Mouse (Mus musculus): ENCODE measurements around the gene Abhd13. TPM values are rescaled to one million over a fixed set of nuclear protein-coding genes. Genes with fewer than 3 reads are reported as not detected.

The Abhd13 gene
- total and polyA plus RNA-seq, 3 experiments: 8.6 to 20.3 (median 13.0) TPM

GRCm38 (mm10) chr8:10017231-10017630 lies 39.7 kb downstream of the Abhd13 start:
- no peaks in the 10 kb centered on the region for H3K9me3 ChIP-seq (replicated peaks; ENCODE audit: low read length)
- dilution Hi-C loops (cut with MboI; ENCODE audit: extremely low pct_ligation_motif_present, extremely low pct_unique_long_range_greater_than_20kb, low sequenced_read_pairs) (no loop called here), in situ Hi-C loops (cut with MboI; ENCODE audit: low pct_ligation_motif_present, low pct_unique_long_range_greater_than_20kb, low sequenced_read_pairs) (no loop called here)
- TF ChIP-seq ZC3H11A (IDR thresholded peaks at IDR 0.05; ENCODE audit: low read depth, low read length) (no peak), NRF1 (IDR thresholded peaks at IDR 0.05; ENCODE audit: low read depth, low read length) (no peak), JUND (conservative IDR thresholded peaks at IDR 0.05; ENCODE audit: low read depth, low read length) (no peak), MAZ (IDR thresholded peaks at IDR 0.05; ENCODE audit: low read depth, low read length) (no peak)
- no peak overlapping the region for H3K4me2 ChIP-seq (ENCODE audit: insufficient read depth, low read depth, poor library complexity, severe bottlenecking)
- no peaks in the 10 kb centered on the region for H3K36me3 ChIP-seq (replicated peaks in 1 of 2; ENCODE audit: control insufficient read depth in 1 of 2, insufficient read depth in 1 of 2, low read length in 1 of 2)
- no peak overlapping the region for H3K4me3 ChIP-seq (replicated peaks in 1 of 3; ENCODE audit: low read depth in 2 of 3, low read length in 2 of 3, poor library complexity in 1 of 3)
- H3K79me2 ChIP-seq (replicated peaks; ENCODE audit: control insufficient read depth, extremely low read depth, insufficient read depth, poor library complexity, severe bottlenecking): no peaks in the 10 kb centered on the region
- H3K27me3 ChIP-seq (replicated peaks): no peaks in the 10 kb centered on the region
- DNase-seq (ENCODE audit: extremely low read depth): no peak
- H3K27ac ChIP-seq (ENCODE audit: insufficient read depth, low read depth): no peak overlapping the region
- no peak overlapping the region for H3K9ac ChIP-seq (ENCODE audit: insufficient read depth, low read depth)
- H3K4me1 ChIP-seq (ENCODE audit: control insufficient read depth in 1 of 2, insufficient read depth in 2 of 2): no peaks in the 10 kb centered on the region

- H3K27me3 ChIP-seq (replicated peaks): no peaks in the 10 kb centered on the region
- H3K9ac ChIP-seq (ENCODE audit: insufficient read depth, low read depth): no peak overlapping the region
- dilution Hi-C loops (cut with MboI; ENCODE audit: extremely low pct_ligation_motif_present, extremely low pct_unique_long_range_greater_than_20kb, low sequenced_read_pairs): no loop called here
- H3K4me1 ChIP-seq (ENCODE audit: control insufficient read depth in 1 of 2, insufficient read depth in 2 of 2): peaks cover 9 to 37% of the 10 kb centered on the region in 2 experiments
- no peaks in the 10 kb centered on the region for H3K9me3 ChIP-seq (replicated peaks; ENCODE audit: low read length)
- no peak overlapping the region for H3K4me3 ChIP-seq (replicated peaks in 1 of 3; ENCODE audit: low read depth in 2 of 3, low read length in 2 of 3, poor library complexity in 1 of 3)
- DNase-seq (ENCODE audit: extremely low read depth): no peak
- H3K4me2 ChIP-seq (ENCODE audit: insufficient read depth, low read depth, poor library complexity, severe bottlenecking): no peak overlapping the region
- in situ Hi-C loops (cut with MboI; ENCODE audit: low pct_ligation_motif_present, low pct_unique_long_range_greater_than_20kb, low sequenced_read_pairs): loop anchor here (25.0 kb wide), 1 partner anchor 382 kb away; no protein-coding TSS in a partner anchor
- H3K27ac ChIP-seq (ENCODE audit: insufficient read depth, low read depth): no peak overlapping the region
- TF ChIP-seq BHLHE40 (IDR thresholded peaks at IDR 0.05; ENCODE audit: low read depth, low read length) (no peak), ZC3H11A (IDR thresholded peaks at IDR 0.05; ENCODE audit: low read depth, low read length) (no peak), TCF12 (IDR thresholded peaks at IDR 0.05; ENCODE audit: low read depth, low read length) (no peak)
- no peaks in the 10 kb centered on the region for H3K79me2 ChIP-seq (replicated peaks; ENCODE audit: control insufficient read depth, extremely low read depth, insufficient read depth, poor library complexity, severe bottlenecking)
- H3K36me3 ChIP-seq (replicated peaks in 1 of 2; ENCODE audit: control insufficient read depth in 1 of 2, insufficient read depth in 1 of 2, low read length in 1 of 2): no peaks in the 10 kb centered on the region
These were observed 53.0 kb downstream of the Abhd13 start for GRCm38 (mm10) chr8:10030320-10031060.

GRCm38 (mm10) chr8:10031177-10031576 lies 53.7 kb downstream of the Abhd13 start:
- DNase-seq (ENCODE audit: extremely low read depth): no peak
- Histone ChIP-seq H3K79me2 (replicated peaks; ENCODE audit: control insufficient read depth, extremely low read depth, insufficient read depth, poor library complexity, severe bottlenecking) (no peaks in the 10 kb centered on the region), H3K9me3 (replicated peaks; ENCODE audit: low read length) (no peaks in the 10 kb centered on the region), H3K27me3 (replicated peaks) (no peaks in the 10 kb centered on the region), H3K27ac (ENCODE audit: insufficient read depth, low read depth) (no peak overlapping the region), H3K4me3 (replicated peaks in 1 of 3; ENCODE audit: low read depth in 2 of 3, low read length in 2 of 3, poor library complexity in 1 of 3) (no peak overlapping the region), H3K36me3 (replicated peaks in 1 of 2; ENCODE audit: control insufficient read depth in 1 of 2, insufficient read depth in 1 of 2, low read length in 1 of 2) (no peaks in the 10 kb centered on the region), H3K4me2 (ENCODE audit: insufficient read depth, low read depth, poor library complexity, severe bottlenecking) (no peak overlapping the region), H3K4me1 (ENCODE audit: control insufficient read depth in 1 of 2, insufficient read depth in 2 of 2) (peaks cover 9 to 37% of the 10 kb centered on the region in 2 experiments), H3K9ac (ENCODE audit: insufficient read depth, low read depth) (no peak overlapping the region)
- dilution Hi-C loops (cut with MboI; ENCODE audit: extremely low pct_ligation_motif_present, extremely low pct_unique_long_range_greater_than_20kb, low sequenced_read_pairs) (no loop called here), in situ Hi-C loops (cut with MboI; ENCODE audit: low pct_ligation_motif_present, low pct_unique_long_range_greater_than_20kb, low sequenced_read_pairs) (loop anchor here (25.0 kb wide), 1 partner anchor 381 kb away; no protein-coding TSS in a partner anchor)
- TF ChIP-seq ZNF384 (IDR thresholded peaks at IDR 0.05; ENCODE audit: low read depth, low read length): no peak
- TF ChIP-seq ZKSCAN1 (IDR thresholded peaks at IDR 0.05; ENCODE audit: borderline replicate concordance, low read depth, low read length): no peak
- no peak for TF ChIP-seq ETS1 (conservative IDR thresholded peaks at IDR 0.05; ENCODE audit: low read depth, low read length)
- TF ChIP-seq HCFC1 (IDR thresholded peaks at IDR 0.05; ENCODE audit: low read depth, low read length): no peak
- TF ChIP-seq MAZ (IDR thresholded peaks at IDR 0.05; ENCODE audit: low read depth, low read length): no peak
- no peak for TF ChIP-seq E2F4 (IDR thresholded peaks at IDR 0.05; ENCODE audit: insufficient replicate concordance, low read depth, low read length)
- no peak for TF ChIP-seq TBP (conservative IDR thresholded peaks at IDR 0.05; ENCODE audit: low read depth, low read length)
- TF ChIP-seq USF2 (conservative IDR thresholded peaks at IDR 0.05; ENCODE audit: low read depth, low read length): no peak
- TF ChIP-seq EP300 (IDR thresholded peaks at IDR 0.05; ENCODE audit: low read length): no peak
- TF ChIP-seq POLR2A (IDR thresholded peaks at IDR 0.05; ENCODE audit: low read depth, low read length): no peak
- TF ChIP-seq TCF12 (IDR thresholded peaks at IDR 0.05; ENCODE audit: low read depth, low read length): no peak
- no peak for TF ChIP-seq POLR2AphosphoS2 (IDR thresholded peaks at IDR 0.05; ENCODE audit: low read depth, low read length)
- no peak for TF ChIP-seq RAD21 (IDR thresholded peaks at IDR 0.05; ENCODE audit: low read depth, low read length)
- no peak for TF ChIP-seq MXI1 (IDR thresholded peaks at IDR 0.05; ENCODE audit: low read depth, low read length)

All from CH12.LX (cell line).